Mouse (Mus musculus) right cerebral cortex, adult 2 months (tissue): Measurements from ENCODE around the gene Runx1.

Experiments used
- DNase-seq, 2 experiments: peaks; one replicate each; pipeline ENCODE4 v3.0.0; 2021 to 2022; ENCODE audit warnings: low spot score in 2 of 2

Runx1 gene

GRCm38 (mm10) chr16:92571246-92571645 lies 254.7 kb downstream of the Runx1 start:
- no peak for DNase-seq

GRCm38 (mm10) chr16:92566146-92566545 lies 259.8 kb downstream of the Runx1 start:
- DNase-seq: no peak

- peak; percentile 94 to 96 for DNase-seq
Measured at GRCm38 (mm10) chr16:92565708-92566107, 260.2 kb downstream of the Runx1 start.

DNA sequence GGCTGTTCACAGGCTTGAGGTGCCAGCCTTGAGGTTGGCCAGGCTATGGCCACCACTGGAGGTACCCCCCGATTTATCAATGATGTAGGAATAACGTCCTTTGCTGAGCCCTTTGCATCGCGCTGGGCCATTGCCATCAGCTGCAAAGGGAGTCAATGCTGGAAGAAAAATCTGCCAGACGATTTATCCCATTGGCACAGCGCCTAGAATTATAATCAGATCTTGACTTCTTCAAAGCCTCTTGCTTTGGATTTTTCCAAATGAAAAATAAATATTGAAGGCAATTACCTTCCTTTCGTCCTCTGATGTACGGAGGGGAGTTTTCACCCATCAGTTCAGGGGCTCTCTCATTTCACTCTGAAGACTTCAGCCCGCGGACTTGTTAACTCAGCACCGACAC lies 260.7 kb downstream of the Runx1 start:
- peak in 1 of 2 experiments; percentile 18 for DNase-seq

- no peak for DNase-seq
Measured at GRCm38 (mm10) chr16:92555051-92555450, 270.9 kb downstream of the Runx1 start.

GRCm38 (mm10) chr16:92552858-92553257 lies 273.1 kb downstream of the Runx1 start:
- no peak for DNase-seq

DNA sequence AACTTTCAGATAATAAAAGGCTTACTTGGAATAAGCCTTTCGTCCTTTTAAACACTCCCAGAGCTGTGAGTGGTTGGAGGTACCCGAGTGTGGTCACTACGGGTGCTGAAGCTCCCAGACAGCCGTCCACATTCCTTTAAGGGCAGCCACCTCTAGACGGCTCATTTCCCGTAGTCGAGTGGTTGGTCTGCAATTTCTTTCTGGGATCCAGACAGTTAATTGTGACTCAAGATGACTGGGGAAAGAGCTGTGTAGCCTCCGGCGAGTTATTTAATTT lies 273.9 kb downstream of the Runx1 start:
- no peak for DNase-seq
